Mouse (Mus musculus): ENCODE measurements around the gene Cst6. TPM values are rescaled to one million over a fixed set of nuclear protein-coding genes. Genes with fewer than 3 reads are reported as not detected.

The Cst6 gene
- not detected for polyA plus RNA-seq (2014; fragmentation: Illumina TruSeq; extraction: RNeasy Lipid Tissue Mini Kit (QIAGEN cat#74804); ENCODE audit: low read depth, low replicate concordance)

DNA sequence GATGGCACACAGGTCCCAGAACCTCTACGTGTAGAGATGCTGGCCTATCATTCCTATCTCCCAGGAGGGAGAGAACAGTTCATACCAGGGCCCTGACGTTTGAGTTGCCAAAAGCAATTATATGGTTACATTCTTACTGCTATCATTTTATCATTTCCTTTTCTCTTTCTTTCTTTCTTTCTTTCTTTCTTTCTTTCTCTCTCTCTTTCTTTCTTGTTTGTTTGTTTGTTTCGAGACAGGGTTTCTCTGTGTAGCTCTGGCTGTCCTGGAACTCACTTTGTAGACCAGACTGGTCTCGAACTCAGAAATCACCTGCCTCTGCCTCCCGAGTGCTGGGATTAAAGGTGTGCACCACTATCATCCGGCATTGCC, at the start of gene Cst6:
TSS of gene Cst6 (minus strand) at position 73 of the 372 bp plus-strand sequence.

DNA sequence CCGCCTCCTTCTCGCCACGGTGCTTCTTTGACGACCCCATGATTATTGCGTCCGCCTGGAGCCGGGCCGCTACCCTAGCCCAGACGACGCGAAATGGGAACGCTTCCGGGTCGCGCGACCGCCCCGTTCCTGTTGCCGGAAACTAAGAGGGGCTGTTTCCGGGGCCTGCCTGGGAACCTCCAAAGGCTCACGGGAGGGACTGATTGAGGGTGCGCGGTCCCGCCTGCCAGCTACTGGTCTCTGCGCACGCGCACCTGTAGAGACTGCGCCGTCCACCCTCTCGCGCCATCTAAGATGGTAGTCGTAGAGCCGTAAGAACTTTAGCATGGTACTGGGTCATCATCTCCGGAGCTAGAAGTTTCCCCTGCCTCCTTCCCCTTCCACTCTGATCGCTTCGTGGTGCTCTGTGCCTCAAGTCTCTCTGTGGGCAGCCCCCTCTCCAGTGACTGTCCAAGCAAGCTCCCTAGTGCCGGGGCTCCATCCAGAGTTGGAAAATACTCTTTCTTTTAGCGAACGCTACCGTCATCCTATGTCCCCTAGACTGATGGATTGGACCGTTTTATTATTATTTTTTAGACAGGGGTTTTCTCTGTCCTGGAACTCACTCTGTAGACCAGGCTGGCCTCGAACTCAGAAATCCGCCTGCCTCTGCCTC, 39.3 kb upstream of the Cst6 start, which contains the start of gene Sart1:
TSS of gene Sart1 (minus strand) at position 116 of the 655 bp plus-strand sequence.

DNA sequence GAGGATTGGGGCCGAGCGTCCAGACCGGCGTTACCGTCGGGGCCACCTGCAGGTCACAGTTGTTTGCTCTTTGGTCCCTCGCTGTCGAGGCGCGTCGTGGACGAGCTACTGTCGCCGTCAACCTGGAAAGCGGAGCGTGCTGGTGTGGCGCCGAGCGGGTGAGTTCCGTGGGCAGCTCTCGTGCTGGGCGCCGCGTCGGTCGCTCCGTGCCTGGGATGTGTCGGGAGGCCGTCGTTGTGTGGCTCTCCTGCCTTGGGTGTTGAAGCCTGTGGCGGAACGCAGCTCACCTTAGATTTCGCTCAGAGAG, 17.6 kb upstream of the Cst6 start, which contains the start of gene Banf1:
TSS of gene Banf1 (minus strand) at position 116 of the 307 bp plus-strand sequence.

DNA sequence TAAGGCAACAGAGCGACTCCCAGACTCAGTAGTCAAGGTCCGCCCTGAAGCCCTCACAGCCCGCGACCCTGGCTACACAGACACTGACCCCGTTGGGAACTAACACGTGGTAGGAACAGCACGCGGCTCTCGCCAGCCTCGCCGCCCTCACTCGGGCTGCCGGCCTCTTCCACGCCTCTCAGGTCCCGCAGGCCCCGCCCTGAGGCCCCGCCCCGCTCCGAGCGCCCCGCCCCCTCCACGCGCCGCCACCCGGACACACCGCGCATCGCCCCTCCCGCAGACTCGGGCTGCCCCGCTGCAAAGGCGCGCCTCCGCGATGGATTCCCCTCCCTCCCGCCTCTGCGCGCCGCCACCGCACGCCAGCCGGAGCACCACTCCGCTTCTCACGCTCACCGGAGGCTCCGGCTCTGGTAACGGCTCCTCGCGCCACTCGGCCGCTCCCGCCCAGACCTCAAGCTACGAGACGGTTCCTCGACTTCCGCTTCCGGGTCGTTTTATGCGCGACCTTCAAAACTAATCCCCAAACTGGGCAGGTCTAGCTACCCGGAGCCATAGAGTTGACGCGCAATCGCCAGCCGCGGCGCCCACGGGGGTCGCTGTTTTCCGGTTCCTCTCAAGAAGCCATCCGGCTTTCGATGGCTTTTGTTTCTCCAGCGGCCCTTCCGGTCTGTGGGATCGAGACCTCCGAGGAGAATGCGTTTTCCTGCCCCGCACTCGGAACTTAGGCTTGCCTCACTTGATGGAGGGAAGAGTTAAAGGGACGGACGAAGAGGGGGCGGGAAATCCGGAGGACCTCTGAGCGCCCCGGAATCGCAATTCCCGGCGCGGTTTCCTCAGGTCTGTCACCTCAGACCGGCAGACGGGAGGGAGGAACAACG, 17.0 kb upstream of the Cst6 start, which contains the start of gene Eif1ad:
TSS of gene Eif1ad (plus strand) at position 567 of the 878 bp plus-strand sequence.

DNA sequence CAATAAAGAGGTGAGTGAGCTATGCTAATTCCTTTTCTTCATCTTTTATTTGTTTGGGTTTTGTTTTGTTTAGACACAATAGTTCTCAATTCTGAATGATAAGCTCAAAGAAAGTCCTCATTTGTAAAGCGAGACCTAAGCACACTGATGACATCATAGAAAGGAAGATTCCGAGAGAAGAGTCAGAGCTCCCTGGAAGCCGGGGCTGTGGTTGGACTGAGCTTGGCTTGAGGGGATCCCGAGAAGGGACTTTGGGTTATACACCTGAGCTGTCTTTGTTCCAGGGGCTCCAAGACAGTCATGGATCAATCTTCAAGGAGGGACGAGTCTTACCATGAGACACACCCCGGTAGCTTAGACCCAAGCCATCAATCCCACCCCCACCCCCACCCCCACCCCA, 13.9 kb downstream of the Cst6 start, which contains the start of gene Catsper1:
TSS of gene Catsper1 (plus strand) at position 301 of the 400 bp plus-strand sequence.

DNA sequence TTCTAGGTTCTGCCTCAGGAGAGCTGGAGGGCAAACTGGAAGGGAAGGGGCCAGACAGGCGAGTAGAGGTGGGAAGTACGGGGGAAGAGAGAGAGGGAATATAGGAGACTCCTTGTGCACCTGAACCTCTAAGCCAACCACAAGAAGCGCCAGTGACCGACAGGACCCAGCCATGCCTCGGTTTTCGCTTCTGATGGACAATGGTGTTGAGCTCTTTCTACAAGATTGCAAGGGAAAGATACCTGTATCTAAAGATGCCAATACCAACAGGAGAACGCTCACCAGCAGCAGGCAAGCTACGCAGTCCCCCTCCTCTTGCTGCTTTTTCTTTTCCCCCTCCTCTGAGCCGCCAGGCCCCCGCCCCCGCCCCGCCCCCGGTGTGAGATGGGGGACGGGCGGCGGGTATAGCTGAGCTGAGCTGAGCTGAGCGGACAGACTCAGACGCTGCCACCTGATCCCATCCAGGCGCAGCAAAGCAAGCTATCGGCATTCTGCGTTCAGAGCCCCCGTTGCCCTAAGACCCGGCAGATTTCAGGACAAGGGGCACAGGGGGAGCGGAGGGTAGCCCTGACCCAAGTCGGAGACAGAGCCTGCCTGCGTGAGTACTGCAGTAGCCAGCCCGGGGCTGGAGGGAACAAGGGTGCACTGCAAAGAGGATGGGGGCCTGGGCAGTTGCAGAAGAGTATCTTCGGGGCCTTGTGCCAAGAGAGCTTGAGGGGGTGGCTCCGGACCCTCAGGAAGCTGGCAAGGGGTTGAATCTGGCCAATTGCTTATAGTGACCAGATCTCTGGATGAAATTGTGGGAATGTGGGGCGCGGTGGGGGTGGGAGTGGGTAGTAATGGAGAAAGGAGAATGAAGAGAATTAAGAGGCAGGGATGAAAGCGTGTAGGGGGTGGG, 51.2 kb downstream of the Cst6 start, which contains the start of gene Gal3st3:
TSS of gene Gal3st3 (plus strand) at position 429 of the 898 bp plus-strand sequence.

DNA sequence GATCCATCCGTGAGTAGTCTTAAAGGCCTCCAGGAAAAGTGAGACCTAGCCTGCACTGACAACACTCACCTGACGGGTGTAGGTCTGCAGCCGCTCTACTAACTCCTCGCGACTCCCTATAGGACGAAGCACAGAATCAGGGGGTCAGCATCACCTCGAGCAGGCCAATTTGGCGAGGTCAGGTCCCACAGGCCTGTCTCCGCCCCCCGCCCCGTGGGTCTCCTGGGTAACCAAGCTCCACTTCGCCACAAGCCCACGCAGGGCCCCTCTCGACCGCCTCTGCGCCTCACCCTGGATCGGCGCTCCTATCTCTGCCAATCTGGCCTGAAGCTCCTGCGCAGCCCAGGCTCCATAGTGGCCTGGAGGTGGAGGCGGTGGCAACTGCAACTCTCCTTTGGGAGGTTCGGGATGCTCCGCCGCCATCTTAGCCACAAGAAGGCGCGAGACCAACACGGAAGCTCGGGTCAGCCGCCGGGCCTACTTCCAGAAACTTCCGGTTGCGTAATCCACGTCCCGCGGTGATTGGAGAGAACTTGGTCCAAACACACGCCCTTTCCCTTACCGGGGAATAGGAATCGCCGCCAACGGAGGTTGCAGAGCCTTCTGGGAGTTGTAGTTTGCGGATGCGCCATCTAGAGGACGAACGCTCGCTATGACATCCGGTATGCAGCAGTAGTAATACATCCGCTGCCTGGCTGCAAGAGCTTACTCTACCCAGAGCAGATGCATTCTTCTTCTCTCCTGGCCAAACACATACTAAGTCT, 54.2 kb downstream of the Cst6 start, which contains the start of gene Sf3b2:
TSS of gene Sf3b2 (minus strand) at position 484 of the 764 bp plus-strand sequence.

Other genes with a start within 250 kb of the Cst6 start
- 4.9 TPM for gene Rab1b, start 242.5 kb downstream of the Cst6 start, polyA plus RNA-seq (2014; fragmentation: Illumina TruSeq; extraction: RNeasy Lipid Tissue Mini Kit (QIAGEN cat#74804); ENCODE audit: low read depth, low replicate concordance)
- 6.3 TPM for gene Klc2, start 231.0 kb downstream of the Cst6 start, polyA plus RNA-seq (2014; fragmentation: Illumina TruSeq; extraction: RNeasy Lipid Tissue Mini Kit (QIAGEN cat#74804); ENCODE audit: low read depth, low replicate concordance)
- 44.3 TPM for gene Pacs1, start 76.5 kb downstream of the Cst6 start, polyA plus RNA-seq (2014; fragmentation: Illumina TruSeq; extraction: RNeasy Lipid Tissue Mini Kit (QIAGEN cat#74804); ENCODE audit: low read depth, low replicate concordance)
- 42.7 TPM for gene Sf3b2, start 54.1 kb downstream of the Cst6 start, polyA plus RNA-seq (2014; fragmentation: Illumina TruSeq; extraction: RNeasy Lipid Tissue Mini Kit (QIAGEN cat#74804); ENCODE audit: low read depth, low replicate concordance)
- 0.18 TPM for gene Gal3st3, start 51.2 kb downstream of the Cst6 start, polyA plus RNA-seq (2014; fragmentation: Illumina TruSeq; extraction: RNeasy Lipid Tissue Mini Kit (QIAGEN cat#74804); ENCODE audit: low read depth, low replicate concordance)
- gene Catsper1, start 13.8 kb downstream of the Cst6 start, polyA plus RNA-seq (2014; fragmentation: Illumina TruSeq; extraction: RNeasy Lipid Tissue Mini Kit (QIAGEN cat#74804); ENCODE audit: low read depth, low replicate concordance), result 41.2 TPM
- 13.1 TPM for gene Eif1ad, start 17.2 kb upstream of the Cst6 start, polyA plus RNA-seq (2014; fragmentation: Illumina TruSeq; extraction: RNeasy Lipid Tissue Mini Kit (QIAGEN cat#74804); ENCODE audit: low read depth, low replicate concordance)
- 12.7 TPM for gene Banf1, start 17.6 kb upstream of the Cst6 start, polyA plus RNA-seq (2014; fragmentation: Illumina TruSeq; extraction: RNeasy Lipid Tissue Mini Kit (QIAGEN cat#74804); ENCODE audit: low read depth, low replicate concordance)
- 2.7 TPM for gene Sart1, start 39.1 kb upstream of the Cst6 start, polyA plus RNA-seq (2014; fragmentation: Illumina TruSeq; extraction: RNeasy Lipid Tissue Mini Kit (QIAGEN cat#74804); ENCODE audit: low read depth, low replicate concordance)
- gene Tsga10ip, start 53.0 kb upstream of the Cst6 start, polyA plus RNA-seq (2014; fragmentation: Illumina TruSeq; extraction: RNeasy Lipid Tissue Mini Kit (QIAGEN cat#74804); ENCODE audit: low read depth, low replicate concordance), result 27.1 TPM
- gene Drap1, start 75.4 kb upstream of the Cst6 start, polyA plus RNA-seq (2014; fragmentation: Illumina TruSeq; extraction: RNeasy Lipid Tissue Mini Kit (QIAGEN cat#74804); ENCODE audit: low read depth, low replicate concordance), result 20.5 TPM
- gene AI837181, start 75.6 kb upstream of the Cst6 start, polyA plus RNA-seq (2014; fragmentation: Illumina TruSeq; extraction: RNeasy Lipid Tissue Mini Kit (QIAGEN cat#74804); ENCODE audit: low read depth, low replicate concordance), result 0.76 TPM
- 0.57 TPM for gene Fosl1, start 98.0 kb upstream of the Cst6 start, polyA plus RNA-seq (2014; fragmentation: Illumina TruSeq; extraction: RNeasy Lipid Tissue Mini Kit (QIAGEN cat#74804); ENCODE audit: low read depth, low replicate concordance)
- gene Ccdc85b, start 108.3 kb upstream of the Cst6 start, polyA plus RNA-seq (2014; fragmentation: Illumina TruSeq; extraction: RNeasy Lipid Tissue Mini Kit (QIAGEN cat#74804); ENCODE audit: low read depth, low replicate concordance), result 0.14 TPM
- gene Fibp, start 111.0 kb upstream of the Cst6 start, polyA plus RNA-seq (2014; fragmentation: Illumina TruSeq; extraction: RNeasy Lipid Tissue Mini Kit (QIAGEN cat#74804); ENCODE audit: low read depth, low replicate concordance), result 5.3 TPM
- gene Ctsw, start 118.9 kb upstream of the Cst6 start, polyA plus RNA-seq (2014; fragmentation: Illumina TruSeq; extraction: RNeasy Lipid Tissue Mini Kit (QIAGEN cat#74804); ENCODE audit: low read depth, low replicate concordance), result not detected
- gene Efemp2, start 124.4 kb upstream of the Cst6 start, polyA plus RNA-seq (2014; fragmentation: Illumina TruSeq; extraction: RNeasy Lipid Tissue Mini Kit (QIAGEN cat#74804); ENCODE audit: low read depth, low replicate concordance), result 0.52 TPM
- gene Mus81, start 138.8 kb upstream of the Cst6 start, polyA plus RNA-seq (2014; fragmentation: Illumina TruSeq; extraction: RNeasy Lipid Tissue Mini Kit (QIAGEN cat#74804); ENCODE audit: low read depth, low replicate concordance), result 1.2 TPM
- 118 TPM for gene Cfl1, start 140.9 kb upstream of the Cst6 start, polyA plus RNA-seq (2014; fragmentation: Illumina TruSeq; extraction: RNeasy Lipid Tissue Mini Kit (QIAGEN cat#74804); ENCODE audit: low read depth, low replicate concordance)
- 127 TPM for gene 1700020D05Rik, start 154.2 kb upstream of the Cst6 start, polyA plus RNA-seq (2014; fragmentation: Illumina TruSeq; extraction: RNeasy Lipid Tissue Mini Kit (QIAGEN cat#74804); ENCODE audit: low read depth, low replicate concordance)
- 0.91 TPM for gene Snx32, start 161.0 kb upstream of the Cst6 start, polyA plus RNA-seq (2014; fragmentation: Illumina TruSeq; extraction: RNeasy Lipid Tissue Mini Kit (QIAGEN cat#74804); ENCODE audit: low read depth, low replicate concordance)
- gene Ovol1, start 211.1 kb upstream of the Cst6 start, polyA plus RNA-seq (2014; fragmentation: Illumina TruSeq; extraction: RNeasy Lipid Tissue Mini Kit (QIAGEN cat#74804); ENCODE audit: low read depth, low replicate concordance), result 1.9 TPM
- gene Ap5b1, start 218.5 kb upstream of the Cst6 start, polyA plus RNA-seq (2014; fragmentation: Illumina TruSeq; extraction: RNeasy Lipid Tissue Mini Kit (QIAGEN cat#74804); ENCODE audit: low read depth, low replicate concordance), result not detected